Mouse (Mus musculus): ENCODE measurements around the gene Adam11. TPM values are rescaled to one million over a fixed set of nuclear protein-coding genes. Genes with fewer than 3 reads are reported as not detected.

The Adam11 gene
- total RNA-seq, 2 experiments from 2014 or later = 0.31 to 0.41 TPM

DNA sequence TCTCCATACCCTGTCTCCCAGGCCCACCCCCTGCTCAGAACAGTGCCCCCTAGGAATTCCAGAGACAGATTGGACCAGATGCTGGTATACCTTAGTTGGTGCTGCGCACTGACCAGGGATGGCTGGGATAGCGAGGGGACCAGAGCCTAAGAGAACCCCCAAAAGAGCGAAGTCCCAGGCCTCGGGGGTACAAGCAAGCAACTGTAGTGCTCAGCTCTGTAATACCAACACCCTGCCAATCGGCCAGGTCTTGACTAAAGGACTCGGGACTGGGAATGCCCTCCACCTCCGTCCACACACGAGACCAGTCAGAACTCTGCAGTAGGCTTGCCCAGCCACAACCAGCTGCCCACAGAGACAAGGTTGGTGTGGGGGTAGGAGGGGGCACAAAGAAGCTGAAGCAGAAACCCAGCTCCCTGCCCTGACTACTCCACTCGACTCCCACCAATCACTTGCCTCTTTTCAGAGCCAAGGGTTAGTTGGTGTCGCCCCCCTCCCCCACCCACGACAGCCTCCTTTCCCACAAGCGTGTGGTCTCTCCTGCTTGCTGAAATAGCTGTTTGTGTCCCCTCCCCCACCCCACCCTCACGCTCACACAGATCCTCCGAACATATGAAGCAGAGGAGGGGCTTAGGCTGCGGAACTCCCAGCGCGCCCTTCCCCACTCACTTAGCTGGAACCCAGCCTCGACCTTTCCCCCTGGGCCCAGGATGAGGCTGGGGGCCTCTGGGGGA is 7.5 kb upstream of the Adam11 start:
- no peak for DNase-seq (ENCODE audit: low spot score)

DNA sequence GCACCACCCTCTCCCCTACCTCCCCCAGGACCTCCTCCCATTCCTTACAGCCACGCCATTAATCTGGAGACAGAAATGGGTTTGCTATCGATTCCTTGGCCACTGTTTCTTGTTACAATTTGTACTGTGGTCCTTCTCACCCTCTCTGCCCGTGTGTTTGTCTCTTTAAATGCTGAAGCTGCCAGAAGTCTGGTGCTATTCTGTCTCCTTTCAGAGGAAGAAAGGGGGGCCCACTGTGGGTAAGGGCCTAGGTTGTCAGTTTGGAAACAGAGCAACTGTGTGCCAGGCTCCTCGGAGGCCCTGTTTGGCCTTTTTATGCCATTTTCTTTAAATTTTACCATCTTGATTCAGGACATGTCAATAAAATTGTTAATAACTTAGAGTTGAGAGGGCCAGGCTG is 6.8 kb upstream of the Adam11 start:
- no peak for DNase-seq (ENCODE audit: low spot score)

GRCm38 (mm10) chr11:102755391-102755790 is 5.8 kb upstream of the Adam11 start:
- DNase-seq (ENCODE audit: low spot score) = no peak

DNA sequence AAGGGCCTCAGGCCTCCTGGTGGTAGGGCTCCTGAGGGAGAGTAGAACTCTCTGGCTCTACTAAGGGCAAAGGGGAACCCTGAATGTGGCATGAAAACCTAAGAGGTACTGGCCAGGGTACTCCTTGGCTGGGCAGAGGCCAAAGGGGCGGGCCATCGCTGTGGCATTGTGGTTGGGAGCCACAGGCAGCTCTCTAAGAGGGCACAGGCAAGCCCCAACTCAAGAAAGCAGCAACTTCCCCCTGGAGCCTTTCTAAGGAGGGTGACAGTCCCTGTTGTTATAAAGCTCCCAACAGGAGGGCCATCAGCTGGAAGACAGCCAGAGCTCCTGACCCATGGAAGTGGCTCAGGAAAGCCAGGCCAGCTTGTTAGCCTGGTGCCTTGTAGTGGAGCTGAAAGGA is 2.3 kb upstream of the Adam11 start:
- no peak for DNase-seq (ENCODE audit: low spot score)

DNA sequence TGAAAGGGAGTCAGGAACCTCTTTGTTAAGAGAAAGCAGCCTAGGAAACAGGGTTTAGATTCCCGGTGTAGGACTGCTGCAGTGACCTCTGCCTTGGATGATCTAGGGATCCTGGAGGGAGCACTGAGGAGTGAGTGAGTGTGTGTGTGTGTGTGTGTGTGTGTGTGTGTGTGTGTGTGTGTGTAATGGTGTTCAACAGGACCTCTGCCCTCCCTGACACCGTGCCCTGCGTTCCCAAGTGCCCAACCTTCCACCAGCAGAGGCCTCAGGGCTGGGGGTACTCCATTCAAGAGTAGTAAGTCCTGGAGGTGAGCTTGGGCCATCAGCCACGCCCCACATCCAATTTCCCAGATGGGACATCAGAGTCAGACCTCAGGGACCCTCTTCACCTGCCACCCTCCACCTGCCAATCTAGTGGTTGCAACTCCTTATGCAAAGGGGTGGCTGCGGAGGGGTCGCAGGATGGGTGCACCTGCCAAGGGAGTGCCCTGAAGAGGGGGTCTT is 382 bp upstream of the Adam11 start:
- DNase-seq (ENCODE audit: low spot score) = no peak

DNA sequence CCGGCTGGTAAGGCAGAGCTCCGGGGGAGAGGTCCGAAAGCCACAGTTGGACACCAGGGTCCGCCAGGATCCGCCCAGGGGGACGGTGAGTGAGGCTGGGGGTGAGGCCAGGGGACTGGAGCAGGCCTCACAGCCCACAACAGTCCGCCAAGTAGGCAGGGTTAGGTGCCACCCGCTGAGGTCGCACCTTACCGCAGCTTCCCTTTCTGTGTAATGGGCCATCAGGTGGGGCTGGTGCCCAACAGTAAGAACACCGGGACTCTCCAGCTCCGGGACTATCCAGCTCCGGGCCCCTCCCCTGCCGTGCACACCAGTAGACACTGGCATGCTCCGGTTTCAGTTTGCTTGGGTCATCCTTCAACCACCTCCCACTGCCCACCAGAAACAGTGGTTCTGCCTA is 1.0 kb downstream of the Adam11 start:
- DNase-seq (ENCODE audit: low spot score) = no peak

- DNase-seq (ENCODE audit: low spot score) = no peak
Measured at GRCm38 (mm10) chr11:102763009-102763767, 1.9 kb downstream of the Adam11 start.

DNA sequence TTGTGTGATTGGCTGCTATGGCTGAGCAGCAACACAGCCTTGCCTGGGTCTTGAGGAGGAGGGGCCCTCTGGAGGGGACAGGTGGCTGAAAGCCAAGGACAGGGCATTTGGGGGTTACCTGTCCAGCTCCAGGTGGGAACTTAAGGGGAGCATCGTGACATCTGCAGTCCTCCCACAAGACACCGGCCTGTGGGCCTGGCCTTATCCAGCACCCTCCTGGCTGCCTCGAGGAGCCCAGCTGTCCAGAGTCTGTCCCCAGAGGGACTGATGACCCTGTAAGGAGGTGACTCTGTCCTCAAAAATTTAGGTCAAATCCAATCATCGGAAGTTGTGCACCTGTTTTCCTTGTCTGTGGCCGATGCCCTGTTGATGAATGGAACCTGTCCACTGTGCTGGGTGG is 4.2 kb downstream of the Adam11 start:
- no peak for DNase-seq (ENCODE audit: low spot score)

DNA sequence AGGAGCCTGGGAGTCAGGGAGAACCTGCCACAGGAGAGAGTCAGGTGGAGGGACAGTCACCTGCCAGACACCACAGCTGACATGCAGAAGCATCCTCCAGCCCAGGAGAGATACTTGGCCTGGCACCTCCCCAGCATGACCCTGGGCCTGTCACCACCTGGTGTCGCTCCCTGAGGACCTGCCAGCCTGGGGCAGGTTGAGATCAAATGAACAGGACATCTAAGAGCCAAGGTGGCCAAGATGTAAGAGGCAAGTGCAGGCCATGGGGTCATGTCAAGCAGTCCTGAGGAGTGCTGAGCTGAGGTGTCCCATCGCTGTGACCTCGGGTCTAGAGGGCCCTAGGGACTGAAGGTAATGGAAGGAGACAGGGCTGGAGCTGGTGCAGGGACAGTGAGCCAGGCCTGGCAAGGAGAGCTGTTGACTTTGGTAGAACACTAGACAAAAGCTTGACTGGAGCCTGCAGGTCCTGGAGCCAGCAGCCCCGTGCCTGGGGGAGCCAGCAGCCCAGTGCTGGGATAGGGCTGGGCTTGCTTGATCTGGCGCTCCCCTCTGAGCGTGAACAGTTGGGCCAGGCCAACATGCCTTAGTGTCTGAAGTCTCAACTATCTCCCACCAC is 5.9 kb downstream of the Adam11 start:
- no peak for DNase-seq (ENCODE audit: low spot score)

DNA sequence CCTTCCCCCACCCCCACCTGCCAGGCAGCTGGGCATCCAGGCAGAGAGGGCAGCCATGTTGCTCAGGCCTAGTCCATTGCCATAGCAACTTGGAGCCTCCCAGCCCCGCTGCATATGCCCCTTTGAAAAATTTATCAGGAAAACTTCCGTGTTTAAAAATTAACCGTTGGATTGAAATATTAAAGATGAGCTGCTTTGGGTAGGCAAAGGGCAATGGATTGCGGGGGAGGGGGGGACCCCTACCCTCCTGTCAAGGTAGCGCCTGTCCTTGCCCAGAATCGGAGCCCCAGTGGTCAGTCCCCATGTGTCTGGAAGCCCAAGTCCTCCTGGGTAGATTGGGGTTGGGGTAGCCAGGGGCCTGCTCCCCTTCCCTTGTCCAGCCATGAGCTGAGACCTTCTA is 7.9 kb downstream of the Adam11 start:
- no peak for DNase-seq (ENCODE audit: low spot score)

GRCm38 (mm10) chr11:102769993-102770661 is 8.9 kb downstream of the Adam11 start:
- no peak for DNase-seq (ENCODE audit: low spot score)

DNA sequence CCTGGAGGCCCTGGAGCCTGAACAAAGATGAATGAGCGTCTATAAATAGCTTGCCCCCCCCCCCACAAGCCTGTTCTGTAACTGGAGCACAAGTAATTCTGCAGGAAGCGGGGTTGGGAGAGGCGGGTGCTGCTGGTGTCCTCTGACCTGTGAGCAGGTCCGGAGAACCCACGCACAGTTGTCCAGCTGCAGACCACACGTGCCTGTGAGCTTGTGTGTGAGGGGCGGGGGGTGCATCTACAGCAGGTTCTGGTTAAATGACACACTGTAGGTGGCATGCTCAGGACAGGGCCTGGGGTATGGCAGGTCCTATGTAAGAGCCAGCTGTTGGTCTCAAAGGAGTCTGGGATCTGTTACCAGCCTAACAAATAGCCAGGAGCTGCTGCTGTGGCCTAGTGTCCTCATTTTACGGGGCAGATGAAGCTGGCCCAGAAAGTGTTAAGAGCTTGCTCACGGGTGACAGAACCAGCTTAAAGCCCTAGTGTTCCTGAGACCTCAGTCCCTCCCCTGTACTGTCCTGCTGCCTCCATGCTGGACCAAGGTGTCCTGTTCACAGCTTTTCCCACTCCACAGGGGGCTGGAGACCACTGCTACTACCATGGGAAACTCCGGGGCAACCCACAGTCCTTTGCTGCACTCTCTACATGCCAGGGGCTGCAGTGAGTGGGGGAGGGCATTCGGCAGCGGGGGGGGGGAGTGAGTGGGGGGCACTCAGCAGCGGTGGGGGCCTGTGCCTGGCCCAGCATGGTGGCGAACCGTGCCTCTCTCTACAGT is 9.6 kb downstream of the Adam11 start:
- no peak for DNase-seq (ENCODE audit: low spot score)

DNA sequence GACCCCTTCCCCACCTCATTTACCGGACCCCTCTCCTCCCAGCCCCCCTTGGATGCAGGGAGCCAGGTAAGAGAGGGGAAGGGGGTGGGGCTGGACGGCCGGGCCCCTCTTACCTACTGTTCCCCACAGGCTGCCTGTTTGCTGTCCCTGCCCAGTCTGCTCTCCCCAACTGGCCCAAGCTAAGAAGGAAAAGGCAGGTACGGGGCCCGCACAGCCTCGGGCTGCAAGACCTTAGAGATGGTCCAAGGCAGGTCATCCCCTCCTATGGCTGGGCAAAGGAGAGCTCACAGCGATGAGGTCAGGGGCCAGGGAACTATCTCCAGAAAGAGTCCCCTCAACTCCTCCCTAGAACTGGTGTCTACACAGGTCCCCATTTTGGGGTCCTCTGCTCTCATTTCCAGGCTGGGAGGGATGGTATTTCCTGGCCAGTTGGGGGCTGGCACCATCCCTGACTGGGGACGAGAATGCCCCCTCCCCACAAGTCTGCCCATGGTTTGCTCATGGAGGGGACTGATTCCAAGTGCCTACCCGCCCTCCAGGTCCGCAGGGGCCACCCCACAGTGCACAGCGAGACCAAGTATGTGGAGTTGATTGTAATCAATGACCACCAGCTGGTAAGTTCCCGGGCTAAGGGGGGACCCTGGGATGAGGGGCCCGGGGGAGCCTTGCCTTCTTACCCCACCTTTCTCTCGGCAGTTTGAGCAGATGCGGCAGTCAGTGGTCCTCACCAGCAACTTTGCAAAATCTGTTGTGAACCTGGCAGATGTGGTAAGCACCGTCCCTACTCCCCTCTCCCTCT is 10.9 kb downstream of the Adam11 start:
- no peak for DNase-seq (ENCODE audit: low spot score)

DNA sequence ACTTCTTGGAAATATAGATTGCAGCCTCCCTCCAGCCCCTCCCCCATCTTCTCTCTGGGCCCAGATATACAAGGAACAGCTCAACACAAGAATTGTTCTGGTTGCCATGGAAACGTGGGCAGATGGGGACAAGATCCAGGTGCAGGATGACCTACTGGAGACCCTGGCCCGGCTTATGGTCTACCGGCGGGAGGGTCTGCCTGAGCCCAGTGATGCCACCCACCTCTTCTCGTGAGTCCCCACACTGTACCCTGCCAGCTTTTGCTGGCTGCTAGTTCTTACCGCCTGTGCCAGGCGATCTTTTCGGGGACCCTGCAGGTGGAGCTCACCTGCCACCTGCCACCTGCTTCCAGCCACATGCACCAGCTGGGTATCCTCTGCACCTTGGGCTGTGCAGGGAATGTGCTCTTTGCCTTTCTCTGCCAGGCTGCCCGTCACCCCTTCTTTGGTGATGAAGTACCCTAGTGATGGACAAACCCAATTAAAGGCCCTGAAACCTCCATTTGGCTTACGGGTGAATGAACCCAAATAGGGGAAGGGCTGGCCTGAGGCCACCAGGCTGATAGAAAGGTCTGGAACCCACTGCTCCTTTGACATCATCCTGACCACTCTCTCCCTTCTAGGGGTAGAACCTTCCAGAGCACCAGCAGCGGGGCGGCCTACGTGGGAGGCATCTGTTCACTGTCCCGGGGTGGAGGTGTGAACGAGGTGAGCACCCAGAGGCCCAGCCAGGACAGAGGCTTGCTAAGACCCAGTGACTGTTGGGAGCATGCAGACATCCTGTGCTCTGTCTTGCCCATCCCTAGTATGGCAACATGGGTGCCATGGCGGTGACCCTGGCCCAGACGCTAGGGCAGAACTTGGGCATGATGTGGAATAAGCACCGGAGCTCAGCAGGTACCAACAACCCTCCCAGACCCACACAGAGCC is 11.8 kb downstream of the Adam11 start:
- no peak for DNase-seq (ENCODE audit: low spot score)

DNA sequence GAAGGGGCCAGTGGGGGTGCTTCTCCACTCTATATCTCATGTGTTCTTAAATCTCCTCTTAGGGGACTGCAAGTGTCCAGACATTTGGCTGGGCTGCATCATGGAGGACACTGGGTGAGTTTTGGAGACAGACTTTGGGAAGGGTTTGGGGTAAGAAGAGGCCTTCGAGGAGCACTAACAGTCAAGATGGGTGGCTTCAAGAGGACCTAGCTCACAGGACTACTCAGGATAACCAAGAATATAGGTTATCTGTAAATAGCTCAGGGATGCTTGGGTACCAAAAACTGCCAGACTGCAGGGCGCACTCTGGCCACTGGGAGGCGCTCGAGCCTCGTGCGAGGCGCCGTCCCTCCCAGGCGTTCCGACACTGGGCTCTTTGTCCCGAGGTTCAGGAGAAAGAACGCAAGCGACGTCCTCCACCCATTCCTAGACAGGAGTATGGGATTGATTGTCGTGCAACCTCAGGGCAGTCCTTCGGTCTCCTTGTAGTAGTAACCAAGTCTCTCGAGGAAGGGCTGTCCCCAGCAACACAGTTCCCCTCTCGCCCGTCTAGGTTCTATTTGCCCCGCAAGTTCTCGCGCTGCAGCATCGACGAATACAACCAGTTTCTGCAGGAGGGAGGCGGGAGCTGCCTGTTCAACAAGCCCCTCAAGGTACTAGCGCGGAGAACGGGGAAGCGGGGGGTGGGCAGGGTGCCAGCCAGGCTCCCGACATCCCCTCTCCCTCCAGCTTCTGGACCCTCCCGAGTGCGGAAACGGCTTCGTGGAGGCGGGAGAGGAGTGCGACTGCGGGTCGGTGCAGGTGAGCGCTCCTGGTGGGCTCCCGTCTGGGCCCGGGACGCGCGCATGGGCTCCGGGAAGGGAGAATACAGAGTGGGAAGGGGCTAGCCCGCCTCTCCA is 12.7 kb downstream of the Adam11 start:
- DNase-seq (ENCODE audit: low spot score) = peak; percentile 86

GRCm38 (mm10) chr11:102774621-102775141 is 13.4 kb downstream of the Adam11 start:
- DNase-seq (ENCODE audit: low spot score) = peak; percentile 81

DNA sequence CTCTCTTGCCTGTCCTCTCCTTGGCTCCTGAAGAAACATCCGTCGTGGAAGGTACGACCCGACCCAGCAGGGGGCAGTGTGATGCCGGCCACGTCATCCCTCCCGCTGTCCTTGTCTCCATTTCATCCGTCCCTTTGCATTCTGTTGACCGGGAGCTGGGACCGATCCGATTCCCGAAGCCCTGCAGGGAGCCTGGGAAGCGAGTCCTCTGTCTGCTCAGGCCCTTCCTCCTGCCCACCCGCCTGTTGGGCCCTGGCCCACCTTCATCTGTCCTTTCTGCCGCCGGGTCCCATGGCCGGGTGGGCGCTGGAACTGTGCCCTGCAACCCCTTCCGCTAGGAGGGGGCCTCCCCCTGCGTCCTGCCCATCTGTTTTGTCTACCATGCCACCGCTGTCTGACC is 16.4 kb downstream of the Adam11 start:
- peak; percentile 87 for DNase-seq (ENCODE audit: low spot score)

DNA sequence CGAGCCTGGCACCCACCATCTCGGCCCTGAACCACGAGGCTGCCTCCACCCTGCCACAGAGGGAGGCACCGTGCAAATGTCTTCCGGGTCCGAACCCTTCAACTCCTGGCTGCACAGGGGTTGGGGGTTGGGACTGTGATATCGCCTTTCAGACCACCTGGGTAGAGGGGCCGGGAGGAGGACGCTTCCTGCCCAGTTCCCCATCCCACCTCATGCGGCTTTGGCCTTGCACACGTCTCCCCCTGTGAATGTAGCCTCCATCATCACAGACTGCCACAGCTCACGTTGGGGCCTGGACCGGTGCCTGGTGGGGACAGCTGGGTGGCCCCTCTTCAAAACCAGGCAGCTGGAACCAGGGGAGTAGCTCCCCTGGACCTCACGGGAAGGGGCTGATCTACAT is 16.9 kb downstream of the Adam11 start:
- DNase-seq (ENCODE audit: low spot score) = no peak

All from gastrocnemius, adult 18-20 months (tissue).